Mouse (Mus musculus) layer of hippocampus, adult 18-20 months (tissue): ENCODE results near the gene Tiparp. TPM values are rescaled to one million over a fixed set of nuclear protein-coding genes. Genes with fewer than 3 reads are reported as not detected.

ENCODE experiments used
- DNase-seq, 2 experiments: peaks; one replicate each; pipeline ENCODE4 v3.0.0; 2022; ENCODE audit warnings: low spot score in 2 of 2
- total RNA-seq, 2 experiments: library from RNA; stranded (reverse); gene quantifications; 2 replicates each; pipeline ENCODE4 v1.2.3; 2021

Tiparp gene
- total RNA-seq, 2 experiments from 2014 or later = 17.2 to 19.8 TPM

- DNase-seq = peak; percentile 44 to 60
These were observed 632 bp downstream of the Tiparp start for GRCm38 (mm10) chr3:65528614-65529470.

- no peak for DNase-seq
These were observed 1.4 kb downstream of the Tiparp start for GRCm38 (mm10) chr3:65529471-65530215.

- no peak for DNase-seq
These were observed 4.8 kb downstream of the Tiparp start for GRCm38 (mm10) chr3:65533014-65533413.

GRCm38 (mm10) chr3:65533598-65533997 lies 5.4 kb downstream of the Tiparp start:
- no peak for DNase-seq

- no peak for DNase-seq
These were observed 6.3 kb downstream of the Tiparp start for GRCm38 (mm10) chr3:65534488-65534887.

- no peak for DNase-seq
These were observed 7.0 kb downstream of the Tiparp start for GRCm38 (mm10) chr3:65535087-65535761.

GRCm38 (mm10) chr3:65537288-65537687 lies 9.1 kb downstream of the Tiparp start:
- no peak for DNase-seq

GRCm38 (mm10) chr3:65540906-65541551 lies 12.8 kb downstream of the Tiparp start:
- no peak for DNase-seq

- no peak for DNase-seq
These were observed 13.3 kb downstream of the Tiparp start for GRCm38 (mm10) chr3:65541552-65541935.

GRCm38 (mm10) chr3:65549785-65550184 lies 21.6 kb downstream of the Tiparp start:
- no peak for DNase-seq

- no peak for DNase-seq
These were observed 22.9 kb downstream of the Tiparp start for GRCm38 (mm10) chr3:65551065-65551464.

GRCm38 (mm10) chr3:65554633-65555032 lies 26.4 kb downstream of the Tiparp start:
- no peak for DNase-seq

GRCm38 (mm10) chr3:65558679-65559078 lies 30.5 kb downstream of the Tiparp start:
- DNase-seq = peak in 1 of 2 experiments; percentile 34

- DNase-seq = no peak
These were observed 34.0 kb downstream of the Tiparp start for GRCm38 (mm10) chr3:65562212-65562611.

GRCm38 (mm10) chr3:65562694-65563093 lies 34.5 kb downstream of the Tiparp start:
- no peak for DNase-seq

- DNase-seq = peak in 1 of 2 experiments; percentile 34
These were observed 35.9 kb downstream of the Tiparp start for GRCm38 (mm10) chr3:65563926-65564624.

- no peak for DNase-seq
These were observed 37.6 kb downstream of the Tiparp start for GRCm38 (mm10) chr3:65565632-65566300.

GRCm38 (mm10) chr3:65569941-65570340 lies 41.7 kb downstream of the Tiparp start:
- DNase-seq = no peak

- DNase-seq = no peak
These were observed 45.3 kb downstream of the Tiparp start for GRCm38 (mm10) chr3:65573516-65573915.

GRCm38 (mm10) chr3:65577602-65578001 lies 49.4 kb downstream of the Tiparp start:
- DNase-seq = no peak
